In genomic region chr17:9894828-9895685, GRCm38 (mm10) we compare ENCODE assay signal across 8 mouse cellular contexts.
A peak's percentile ranks its signal among the peaks of the same experiment; 100 is the strongest.
DNase-seq lines count a peak whose midpoint lies in the region; ATAC-seq and TF ChIP-seq lines count a peak whose summit lies in the region.

No protein-coding gene starts in this region.

- no peak for ATAC-seq in forebrain, embryonic 11.5 days (replicated peaks; ENCODE audit: low FRiP score)
- ATAC-seq in forebrain, embryonic 16.5 days = no peak
- ATAC-seq in lung, postnatal 0 days = peak; percentile 99

- TF ChIP-seq CTCF in lung, postnatal 0 days (IDR thresholded peaks at IDR 0.05) = no peak; the same call in 1 of the 2 replicates

- peak; percentile 96 for TF ChIP-seq EP300 in lung, postnatal 0 days (IDR thresholded peaks at IDR 0.05)

- H3K4me3 ChIP-seq in forebrain, embryonic 11.5 days (ENCODE audit: low read depth, low read length) = no peak overlapping the region
- no peak overlapping the region for H3K4me3 ChIP-seq in forebrain, embryonic 16.5 days (replicated peaks; ENCODE audit: low read length)
- no peak overlapping the region for H3K4me3 ChIP-seq in lung, postnatal 0 days (ENCODE audit: low read depth, low read length)

- no peaks in the 10 kb centered on the region for H3K36me3 ChIP-seq in forebrain, embryonic 11.5 days (ENCODE audit: control insufficient read depth, insufficient read depth, low read length)
- H3K36me3 ChIP-seq in forebrain, embryonic 16.5 days (ENCODE audit: control insufficient read depth, insufficient read depth) = no peaks in the 10 kb centered on the region
- H3K36me3 ChIP-seq in lung, postnatal 0 days (ENCODE audit: insufficient read depth, low read length) = no peaks in the 10 kb centered on the region

- peak; percentile 49 for DNase-seq in forebrain, embryonic 11.5 days (ENCODE audit: low spot score)
- DNase-seq in gastrocnemius, adult 8-10 months (ENCODE audit: low spot score in 2 of 2) = peak; percentile 68 to 74
- peak; percentile 91 for DNase-seq in kidney, adult 11 months
- peak; percentile 97 for DNase-seq in lung, postnatal 0 days (ENCODE audit: low spot score)
- no peak for DNase-seq in cerebellum, postnatal 25 days
- no peak for DNase-seq in left cerebral cortex, adult 8-10 months (ENCODE audit: low spot score in 2 of 2)
- DNase-seq in left cerebral cortex, postnatal 25 days (ENCODE audit: low spot score in 2 of 2) = no peak

- 78% methylated on average over 19 of the region's 19 CpGs for WGBS in forebrain, embryonic 11.5 days
- 79% methylated on average over 19 of the region's 19 CpGs for WGBS in forebrain, embryonic 16.5 days
- WGBS in lung, postnatal 0 days = 31% methylated on average over 19 of the region's 19 CpGs

- peaks cover 3% of the 10 kb centered on the region; the same call in 1 of the 2 replicates for H3K4me1 ChIP-seq in forebrain, embryonic 11.5 days (replicated peaks; ENCODE audit: control insufficient read depth, insufficient read depth, low read length)
- H3K4me1 ChIP-seq in forebrain, embryonic 16.5 days (replicated peaks; ENCODE audit: control insufficient read depth, insufficient read depth, low read length) = 0 out of 2 replicates have a peak, but pooled peaks cover 2% of the 10 kb centered on the region
- H3K4me1 ChIP-seq in lung, postnatal 0 days (ENCODE audit: insufficient read depth, low read depth, low read length) = peaks cover 5% of the 10 kb centered on the region

- intact Hi-C loops in left cerebral cortex, postnatal 25 days (cut with DNase I) = no loop called here

- H3K9ac ChIP-seq in forebrain, embryonic 11.5 days (ENCODE audit: low read length) = no peak overlapping the region
- no peak overlapping the region for H3K9ac ChIP-seq in forebrain, embryonic 16.5 days (replicated peaks; ENCODE audit: low read depth, low read length)
- no peak overlapping the region for H3K9ac ChIP-seq in lung, postnatal 0 days (replicated peaks; ENCODE audit: low read depth)

- H3K4me2 ChIP-seq in forebrain, embryonic 11.5 days (ENCODE audit: low read depth, low read length, severe bottlenecking) = no peak overlapping the region
- H3K4me2 ChIP-seq in forebrain, embryonic 16.5 days (ENCODE audit: low read length) = no peak overlapping the region
- no peak overlapping the region for H3K4me2 ChIP-seq in lung, postnatal 0 days (replicated peaks; ENCODE audit: low read depth, low read length)

- no peak overlapping the region for H3K27ac ChIP-seq in forebrain, embryonic 11.5 days (ENCODE audit: low read depth, low read length)
- H3K27ac ChIP-seq in forebrain, embryonic 16.5 days (ENCODE audit: low read length) = no peak overlapping the region
- peak overlapping the region; percentile 88 for H3K27ac ChIP-seq in lung, postnatal 0 days (ENCODE audit: low read length)

- H3K27me3 ChIP-seq in forebrain, embryonic 11.5 days (ENCODE audit: control insufficient read depth, insufficient read depth, low read length) = no peaks in the 10 kb centered on the region
- no peaks in the 10 kb centered on the region for H3K27me3 ChIP-seq in forebrain, embryonic 16.5 days (replicated peaks; ENCODE audit: control insufficient read depth, insufficient read depth, low read length)
- H3K27me3 ChIP-seq in lung, postnatal 0 days (replicated peaks; ENCODE audit: insufficient read depth, low read length) = no peaks in the 10 kb centered on the region

- H3K9me3 ChIP-seq in forebrain, embryonic 11.5 days (ENCODE audit: control insufficient read depth, low read length) = no peaks in the 10 kb centered on the region
- no peaks in the 10 kb centered on the region for H3K9me3 ChIP-seq in forebrain, embryonic 16.5 days (ENCODE audit: control insufficient read depth, low read length)
- H3K9me3 ChIP-seq in lung, postnatal 0 days (ENCODE audit: low read length) = no peaks in the 10 kb centered on the region

Comparison
In these comparisons a context has a peak if more than half of its experiments do, and no peak if none do; other contexts are left out.
1. DNase-seq: peak in forebrain, embryonic 11.5 days (single experiment), gastrocnemius, adult 8-10 months (2 of 2), kidney, adult 11 months (single experiment) and lung, postnatal 0 days (single experiment); none in cerebellum, postnatal 25 days (0 of 2), left cerebral cortex, adult 8-10 months (0 of 2) and left cerebral cortex, postnatal 25 days (0 of 2).